In the genomic region with DNA sequence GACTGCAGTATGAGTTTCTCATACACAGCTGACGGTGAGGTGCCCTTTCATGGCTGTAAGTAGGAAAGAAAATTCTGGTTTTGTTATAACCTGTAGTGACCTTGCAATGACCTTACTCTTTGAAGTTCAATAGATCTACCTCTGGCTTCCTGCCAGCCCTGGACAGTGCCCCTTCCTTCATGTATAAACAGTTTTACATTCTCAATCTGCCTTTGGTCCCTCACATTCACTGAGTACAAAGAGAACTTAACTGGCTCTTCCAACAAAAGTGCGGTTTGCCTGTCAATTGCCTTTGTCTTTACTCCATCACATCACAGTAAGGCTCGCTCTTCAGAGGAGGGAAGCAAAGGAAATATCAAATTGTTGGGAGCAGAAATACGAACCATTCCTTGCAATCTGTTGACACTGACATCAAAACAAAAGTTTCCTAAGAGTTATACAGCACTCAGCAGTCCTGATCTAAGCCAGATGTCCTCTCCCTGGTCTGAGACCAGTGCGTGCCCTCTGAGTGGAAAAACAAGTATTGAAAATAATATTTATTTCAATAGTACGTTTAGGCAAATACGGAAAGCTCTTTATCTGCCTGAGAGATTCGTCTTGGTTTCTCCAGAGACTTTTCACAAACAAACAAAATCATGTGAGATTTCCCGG, we compare ENCODE assay signal across 20 mouse cellular contexts. TPM values are rescaled to one million over a fixed set of nuclear protein-coding genes. Genes with fewer than 3 reads are reported as not detected.
DNase-seq lines count a peak whose midpoint lies in the region; ATAC-seq and TF ChIP-seq lines count a peak whose summit lies in the region.
"Had no signal": no experiment of that assay in that cellular context is flagged by ENCODE, and none has a peak within 500 bp of the region (broad histone marks: within the 10 kb centered on the region; RNA-seq: fewer than 3 reads in every experiment).

No protein-coding gene starts in this region.

- H3K4me3 ChIP-seq in limb, embryonic 10.5 days: no peak overlapping the region
- H3K4me3 ChIP-seq in liver, embryonic 16.5 days (ENCODE audit: low read depth, low read length): no peak overlapping the region
- H3K4me3 ChIP-seq in cerebellum, adult 2 months (replicated peaks; ENCODE audit: insufficient read depth, low read depth, low read length): no peak overlapping the region
- H3K4me3 ChIP-seq: embryonic facial prominence, embryonic 15.5 days; forebrain, embryonic 12.5 days; heart, embryonic 13.5 days; hindbrain, embryonic 12.5 days; lung, embryonic 15.5 days; neural tube, embryonic 12.5 days had no signal

- TF ChIP-seq POLR2A in cerebellum, adult 2 months (IDR thresholded peaks at IDR 0.05; ENCODE audit: borderline replicate concordance, insufficient read depth, low read length): no peak

- no peaks in the 10 kb centered on the region for H3K9me3 ChIP-seq in limb, embryonic 10.5 days (replicated peaks)
- no peaks in the 10 kb centered on the region for H3K9me3 ChIP-seq in liver, embryonic 16.5 days (replicated peaks; ENCODE audit: control insufficient read depth, low read length)
- H3K9me3 ChIP-seq: embryonic facial prominence, embryonic 15.5 days; forebrain, embryonic 12.5 days; heart, embryonic 13.5 days; hindbrain, embryonic 12.5 days; lung, embryonic 15.5 days; neural tube, embryonic 12.5 days had no signal

- no peak for TF ChIP-seq CTCF in cerebellum, adult 2 months (IDR thresholded peaks at IDR 0.05; ENCODE audit: borderline replicate concordance, insufficient read depth, low read depth, low read length)

- no peak overlapping the region for H3K9ac ChIP-seq in liver, embryonic 16.5 days (ENCODE audit: low read depth, low read length)
- H3K9ac ChIP-seq: embryonic facial prominence, embryonic 15.5 days; forebrain, embryonic 12.5 days; heart, embryonic 13.5 days; hindbrain, embryonic 12.5 days; lung, embryonic 15.5 days; neural tube, embryonic 12.5 days had no signal

- no peaks in the 10 kb centered on the region for H3K27me3 ChIP-seq in limb, embryonic 10.5 days (ENCODE audit: low read depth, poor library complexity, severe bottlenecking)
- H3K27me3 ChIP-seq in liver, embryonic 16.5 days (ENCODE audit: control insufficient read depth, insufficient read depth, low read depth, low read length): no peaks in the 10 kb centered on the region
- H3K27me3 ChIP-seq in cerebellum, adult 2 months (ENCODE audit: control insufficient read depth, insufficient read depth, low read length): no peaks in the 10 kb centered on the region
- H3K27me3 ChIP-seq: embryonic facial prominence, embryonic 15.5 days; forebrain, embryonic 12.5 days; heart, embryonic 13.5 days; hindbrain, embryonic 12.5 days; lung, embryonic 15.5 days; neural tube, embryonic 12.5 days had no signal

- H3K27ac ChIP-seq in limb, embryonic 10.5 days: no peak overlapping the region; the same call in 1 of the 2 replicates
- no peak overlapping the region for H3K27ac ChIP-seq in liver, embryonic 16.5 days (ENCODE audit: low read length)
- H3K27ac ChIP-seq in cerebellum, adult 2 months (ENCODE audit: insufficient read depth, low read length): no peak overlapping the region
- H3K27ac ChIP-seq: embryonic facial prominence, embryonic 15.5 days; forebrain, embryonic 12.5 days; heart, embryonic 13.5 days; hindbrain, embryonic 12.5 days; lung, embryonic 15.5 days; neural tube, embryonic 12.5 days had no signal

- DNase-seq in adrenal gland, postnatal 14 days: peak; percentile 26
- DNase-seq in adrenal gland, adult 8-10 months: no peak
- DNase-seq in embryo, embryonic 10 days (ENCODE audit: low spot score): peak; percentile 44
- DNase-seq in limb, embryonic 10.5 days (ENCODE audit: low spot score): peak; percentile 36
- no peak for DNase-seq in cerebellum, adult 2 months
- no peak for DNase-seq in right cerebral cortex, adult 18-20 months
- DNase-seq in kidney, postnatal 36 days: no peak
- DNase-seq: adrenal gland, postnatal 10 days; gastrocnemius, postnatal 36 days; kidney, postnatal 14 days; right cerebral cortex, postnatal 4 days had no signal

- 39% methylated on average over 9 of the region's 9 CpGs for WGBS in limb, embryonic 10.5 days
- WGBS in liver, embryonic 16.5 days (ENCODE audit: insufficient replicate concordance): 66% methylated on average over 9 of the region's 9 CpGs
- 88% methylated on average over 9 of the region's 9 CpGs for WGBS in cerebellum, adult 2 months

- peak; percentile 41; the same call in 1 of the 2 replicates for ATAC-seq in liver, embryonic 16.5 days (ENCODE audit: low read depth)
- ATAC-seq: intestine, embryonic 16.5 days; midbrain, embryonic 16.5 days had no signal

- no peak overlapping the region for H3K4me2 ChIP-seq in liver, embryonic 16.5 days (ENCODE audit: low read depth, low read length)
- H3K4me2 ChIP-seq: embryonic facial prominence, embryonic 15.5 days; forebrain, embryonic 12.5 days; heart, embryonic 13.5 days; hindbrain, embryonic 12.5 days; lung, embryonic 15.5 days; neural tube, embryonic 12.5 days had no signal

- peaks cover 15% of the 10 kb centered on the region for H3K4me1 ChIP-seq in limb, embryonic 10.5 days
- no peaks in the 10 kb centered on the region for H3K4me1 ChIP-seq in liver, embryonic 16.5 days (ENCODE audit: control insufficient read depth, low read depth, low read length)
- H3K4me1 ChIP-seq in cerebellum, adult 2 months (ENCODE audit: control insufficient read depth, insufficient read depth, low read length): no peaks in the 10 kb centered on the region
- H3K4me1 ChIP-seq: embryonic facial prominence, embryonic 15.5 days; forebrain, embryonic 12.5 days; hindbrain, embryonic 12.5 days; lung, embryonic 15.5 days; neural tube, embryonic 12.5 days had no signal

- peaks cover 31% of the 10 kb centered on the region for H3K36me3 ChIP-seq in limb, embryonic 10.5 days
- no peaks in the 10 kb centered on the region; the same call in 1 of the 2 replicates for H3K36me3 ChIP-seq in liver, embryonic 16.5 days (ENCODE audit: control insufficient read depth, insufficient read depth)
- H3K36me3 ChIP-seq: lung, embryonic 15.5 days had no signal

RNA-seq across cellular contexts. Expression of gene Lrrc40, which starts 32.3 kb away (rescaled TPM):
- 23.9 and 29.0 TPM in 2 replicates for total RNA-seq in adrenal gland, postnatal 14 days (2021)
- total RNA-seq in adrenal gland, adult 8-10 months (2022): 10 to 100 TPM; 33.5 to 47.2 (median 41.3) TPM
- polyA plus RNA-seq in limb, embryonic 10.5 days (2016; fragmentation: Nextera tagmentation; extraction: Ambion mirVana): 82.3 and 82.7 TPM in 2 replicates
- 20.1 and 21.5 TPM in 2 replicates for polyA plus RNA-seq in liver, embryonic 16.5 days (2015; fragmentation: Nextera tagmentation; extraction: Ambion mirVana)
- 23.3 and 25.3 TPM in 2 replicates for polyA plus RNA-seq in cerebellum, adult 2 months (2012; rRNA removed)

RNA-seq across cellular contexts. Expression of gene Srsf11, which starts 32.3 kb away (rescaled TPM):
- 154 and 184 TPM in 2 replicates for total RNA-seq in adrenal gland, postnatal 14 days (2021)
- 100 to 1,000 TPM; 105 to 280 (median 186) TPM for total RNA-seq in adrenal gland, adult 8-10 months (2022)
- polyA plus RNA-seq in limb, embryonic 10.5 days (2016; fragmentation: Nextera tagmentation; extraction: Ambion mirVana): 321 and 333 TPM in 2 replicates
- 88.6 and 89.5 TPM in 2 replicates for polyA plus RNA-seq in liver, embryonic 16.5 days (2015; fragmentation: Nextera tagmentation; extraction: Ambion mirVana)
- polyA plus RNA-seq in cerebellum, adult 2 months (2012; rRNA removed): 419 and 433 TPM in 2 replicates

Comparison
In these comparisons a context has a peak if more than half of its experiments do, and no peak if none do; other contexts are left out.
1. DNase-seq: peak in adrenal gland, postnatal 14 days (single experiment), embryo, embryonic 10 days (single experiment) and limb, embryonic 10.5 days (single experiment); none in adrenal gland, adult 8-10 months (single experiment), cerebellum, adult 2 months (0 of 2), right cerebral cortex, adult 18-20 months (single experiment) and kidney, postnatal 36 days (0 of 2).